Mouse (Mus musculus): ENCODE measurements around the gene Ap5m1.

Gene Ap5m1

DNA sequence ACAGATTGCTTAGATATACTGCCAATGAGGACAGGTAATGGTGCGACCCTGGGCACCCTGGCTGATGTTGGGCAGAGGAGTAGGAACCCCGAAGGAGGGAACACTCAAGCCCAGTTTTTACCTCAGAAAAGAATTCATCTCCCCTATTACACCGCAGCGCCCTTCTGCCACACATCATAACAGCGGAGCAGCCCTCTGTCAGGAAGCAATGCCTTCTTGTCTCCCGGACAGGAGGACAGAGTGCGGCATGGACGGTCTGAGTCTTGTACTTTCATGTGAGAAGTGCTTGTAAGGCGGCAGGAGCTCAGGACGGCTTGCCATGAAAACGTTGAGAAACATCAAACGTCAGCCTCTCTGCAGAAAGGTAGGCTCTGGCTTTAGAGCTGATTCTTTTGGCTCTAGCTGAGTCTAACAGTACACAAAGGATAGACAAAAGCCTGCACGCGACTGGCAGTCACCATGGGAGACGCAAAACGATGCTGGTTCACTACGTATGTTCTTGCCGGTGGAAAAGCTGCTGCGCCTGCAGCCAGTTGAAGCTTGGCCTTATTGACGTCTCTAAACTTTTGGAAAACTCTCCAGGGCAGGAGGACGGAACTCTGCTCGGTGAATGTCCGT, 61.4 kb downstream of the Ap5m1 start:
- no peak for DNase-seq (ENCODE audit: low spot score)

- DNase-seq (ENCODE audit: low spot score), result no peak
Measured at GRCm38 (mm10) chr14:49128544-49129263, 62.8 kb downstream of the Ap5m1 start.

- no peak for DNase-seq (ENCODE audit: low spot score)
Measured at GRCm38 (mm10) chr14:49132391-49132790, 66.5 kb downstream of the Ap5m1 start.

- no peak for DNase-seq (ENCODE audit: low spot score)
Measured at GRCm38 (mm10) chr14:49138171-49138570, 72.3 kb downstream of the Ap5m1 start.

GRCm38 (mm10) chr14:49140756-49141155, 74.9 kb downstream of the Ap5m1 start:
- no peak for DNase-seq (ENCODE audit: low spot score)
